Mouse (Mus musculus) 3134 (cell line): ENCODE measurements around the gene Gstp1.
A peak's percentile ranks its signal among the peaks of the same experiment; 100 is the strongest.
"Not testable (repeated sequence)": the region's sequence is repeated elsewhere in the genome, so short reads cannot be mapped to it uniquely, and the experiment has no call there.

Source experiments
- DNase-seq: peaks from one replicate; pipeline ENCODE4 v3.0.0-alpha.2; 2011; ENCODE audit warnings: low spot score; ENCODE audit not compliant: insufficient read length; ENCODE audit errors: extremely low read depth

The Gstp1 gene

DNA sequence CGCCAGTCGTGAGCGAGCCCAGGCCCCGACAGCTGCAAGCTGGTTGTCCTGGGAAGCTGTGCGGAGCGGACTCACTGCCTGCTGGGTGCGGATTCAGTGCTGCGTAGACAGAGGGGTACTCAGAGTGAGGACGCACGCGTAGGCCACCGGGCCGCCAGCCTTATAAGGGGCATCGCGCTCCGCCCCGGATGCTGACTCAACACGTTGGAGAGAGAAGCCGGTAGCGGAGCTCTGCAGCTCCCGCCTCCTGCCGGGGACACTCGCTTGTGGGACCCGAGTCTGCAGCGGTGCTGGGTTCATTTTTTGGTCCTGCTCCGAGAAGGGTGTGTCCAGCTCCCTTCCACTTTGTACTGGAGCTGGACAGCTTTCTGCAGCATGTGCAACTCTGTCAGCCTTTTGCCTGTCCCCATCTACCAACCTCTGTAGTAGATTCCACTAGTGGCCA lies at the start of gene Gstp1:
Gstp1 (minus strand) TSS at position 198 of the 445 bp plus-strand sequence.
- peak; percentile 93 for DNase-seq

DNA sequence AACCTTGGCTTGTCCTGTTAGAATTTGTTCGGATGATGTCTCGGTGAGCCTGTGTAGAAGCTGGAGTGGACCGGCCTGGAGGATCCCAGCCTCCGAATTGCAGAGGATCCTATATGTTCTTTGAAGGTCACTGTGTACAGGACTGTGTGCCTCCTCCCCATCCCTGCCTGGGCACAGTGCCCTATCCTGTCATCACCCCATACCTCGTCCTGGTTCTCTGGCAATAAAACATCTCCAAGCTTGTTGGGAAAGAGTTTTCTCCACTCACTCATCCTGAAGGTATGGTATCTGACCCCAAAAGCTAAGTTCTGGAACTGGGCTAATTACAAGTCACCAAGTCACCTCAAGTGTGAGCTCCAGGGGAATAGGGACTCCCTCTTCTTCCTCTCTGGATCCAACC lies 49.3 kb upstream of the Gstp1 start:
- peak; percentile 75 for DNase-seq

DNA sequence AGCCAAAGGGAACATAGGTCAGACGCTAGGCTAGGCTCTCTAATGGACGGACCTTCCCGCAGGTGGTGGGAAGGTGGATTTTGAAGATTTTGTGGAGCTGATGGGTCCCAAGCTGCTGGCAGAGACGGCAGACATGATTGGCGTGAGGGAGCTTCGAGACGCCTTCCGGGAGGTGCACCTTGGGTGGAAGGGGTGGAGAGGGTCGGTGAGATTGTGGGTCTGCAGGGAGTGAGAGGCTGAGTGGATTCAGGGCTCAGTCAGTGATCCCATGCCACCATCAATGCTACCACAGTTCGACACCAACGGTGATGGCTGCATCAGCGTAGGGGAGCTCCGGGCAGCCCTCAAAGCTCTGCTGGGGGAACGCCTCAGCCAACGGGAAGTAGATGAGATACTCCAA lies 48.4 kb upstream of the Gstp1 start:
- DNase-seq = no peak

DNA sequence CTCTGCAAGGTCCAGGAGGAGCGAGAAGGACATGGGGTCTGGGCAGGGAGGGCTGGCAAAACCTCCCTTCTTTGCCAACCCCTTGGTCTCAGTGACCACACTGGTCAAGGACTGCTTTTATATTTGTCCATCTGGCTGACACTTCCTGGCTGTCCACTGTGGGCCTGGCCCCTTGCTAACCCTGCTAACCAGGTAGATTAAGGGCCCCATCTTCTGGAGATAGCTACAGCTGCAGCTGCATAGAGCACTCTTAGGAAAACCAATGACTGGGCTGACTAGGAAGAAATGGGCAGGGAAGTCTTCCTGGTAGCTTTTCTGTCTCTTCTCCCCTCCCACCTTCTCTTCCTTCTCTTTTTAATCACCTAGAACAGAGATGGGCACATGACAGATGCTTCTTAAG lies 47.2 kb upstream of the Gstp1 start:
- DNase-seq = no peak

DNA sequence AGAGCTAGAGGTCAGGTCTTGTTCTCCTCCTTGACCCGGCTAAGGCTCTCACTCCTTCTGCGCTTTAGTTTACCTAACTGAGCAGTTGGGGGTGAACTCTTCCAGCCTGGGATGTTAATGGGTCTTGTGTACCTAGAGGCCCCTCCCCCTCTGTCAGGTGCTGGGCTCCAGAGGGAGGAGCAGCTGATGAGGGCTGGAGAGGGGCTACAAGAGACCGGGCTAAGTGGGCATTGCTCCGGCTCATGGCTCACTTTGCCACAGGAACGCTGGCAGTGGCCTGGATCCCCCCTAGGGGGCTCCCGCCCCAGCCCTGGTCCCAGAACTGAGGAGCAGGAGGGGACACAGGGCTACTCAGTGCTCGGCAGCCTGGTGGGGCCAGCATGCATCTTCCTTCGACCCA lies 46.0 kb upstream of the Gstp1 start:
- no peak for DNase-seq

DNA sequence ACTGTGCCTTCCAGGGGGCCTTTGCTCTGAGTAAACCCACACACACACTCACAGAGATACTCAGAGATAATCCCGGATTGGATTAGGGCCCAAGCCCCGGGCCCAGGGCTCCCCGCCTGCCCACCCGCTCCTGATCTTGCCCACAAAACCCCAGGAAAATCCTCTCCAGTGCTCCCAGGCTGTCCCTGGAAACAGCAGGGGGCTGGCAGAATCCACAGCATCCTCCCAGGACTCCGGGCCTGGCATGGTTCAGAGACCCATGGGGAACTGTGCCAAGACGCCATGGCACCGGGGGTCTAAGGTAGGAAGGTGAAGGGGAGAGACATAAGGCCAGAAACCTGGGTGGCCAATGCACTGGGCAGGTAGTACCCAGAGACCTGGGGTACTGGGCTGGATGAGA lies 45.5 kb upstream of the Gstp1 start:
- DNase-seq = no peak

DNA sequence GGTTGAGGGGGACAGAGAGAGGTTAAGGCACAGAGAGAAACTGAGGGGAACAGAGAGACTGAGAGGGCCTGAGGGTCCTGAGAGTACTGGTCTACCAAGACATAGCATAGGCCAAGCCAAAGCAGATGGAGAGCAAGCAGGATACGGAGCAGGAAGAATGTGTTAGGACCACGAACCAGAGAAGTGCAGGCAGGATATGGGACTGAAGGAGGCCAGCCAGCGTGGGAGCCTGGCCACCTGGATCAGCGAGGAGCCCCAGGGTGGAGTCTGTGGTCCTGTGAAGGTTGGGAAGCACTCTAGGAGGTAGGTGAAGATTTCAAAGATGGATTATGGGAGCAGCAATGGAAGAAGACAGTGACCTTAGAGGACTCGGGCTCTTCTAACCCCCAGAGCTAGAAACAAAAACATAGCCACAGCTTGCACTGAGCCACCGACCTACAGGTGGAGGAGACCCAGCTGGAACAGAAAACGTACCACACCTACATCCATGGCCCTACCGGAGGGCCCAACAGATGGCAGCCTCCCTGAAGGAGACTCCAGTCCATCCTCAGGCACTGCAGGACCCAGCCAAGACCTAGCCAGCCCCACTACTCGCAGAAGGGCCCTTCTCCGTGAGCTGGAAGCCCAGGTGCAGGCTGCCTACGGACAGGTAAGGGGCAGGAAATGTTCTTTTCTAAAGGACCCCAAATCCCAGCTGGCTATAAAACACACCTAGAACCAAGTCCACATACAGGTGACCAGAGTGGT lies 44.6 kb upstream of the Gstp1 start:
- DNase-seq = no peak

DNA sequence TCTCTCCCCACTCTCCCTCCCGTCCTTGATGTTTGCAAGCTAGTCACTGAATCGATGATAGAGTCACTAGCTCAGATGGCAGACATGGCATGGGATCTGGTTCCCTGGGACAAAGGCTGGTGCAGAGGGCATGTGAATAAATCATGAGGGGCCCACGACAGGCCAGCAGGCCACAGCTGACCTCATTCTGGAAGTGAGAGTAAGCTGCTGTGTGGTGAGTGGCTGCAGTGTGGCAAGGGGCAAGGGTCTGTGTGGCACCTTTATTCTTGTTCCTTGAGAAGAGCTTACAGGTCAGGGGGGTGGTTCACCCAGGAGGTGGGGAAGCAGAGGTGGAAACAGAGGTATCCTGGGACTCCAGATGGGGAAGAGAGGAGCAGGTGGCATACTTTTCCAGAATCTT lies 43.6 kb upstream of the Gstp1 start, which contains the start of gene Cabp2:
Cabp2 (plus strand) TSS at position 185 of the 400 bp plus-strand sequence.
- DNase-seq = no peak

DNA sequence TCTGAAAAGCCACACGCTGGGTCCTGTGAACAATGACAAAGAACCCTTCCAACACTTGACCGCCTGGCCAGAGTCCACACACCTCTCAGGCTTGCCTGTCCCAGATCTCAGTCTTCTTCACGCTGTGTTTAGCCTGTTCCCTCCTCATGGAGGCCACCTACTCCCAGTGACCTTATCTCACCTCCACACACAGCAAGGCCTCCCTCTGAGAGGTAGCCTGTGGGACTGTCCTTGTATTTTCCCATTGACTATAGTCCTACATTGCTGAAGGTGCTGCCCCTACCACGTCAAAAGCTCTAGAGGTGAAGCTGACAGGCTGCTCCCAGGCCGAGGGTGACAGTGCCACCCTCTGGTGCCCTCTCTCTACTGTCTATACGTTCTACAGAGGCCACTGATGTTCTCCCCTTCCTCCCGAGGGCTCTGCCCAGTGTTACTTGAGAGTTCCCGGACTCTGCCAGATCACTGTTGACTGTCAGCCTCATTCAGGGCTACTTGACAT lies 42.8 kb upstream of the Gstp1 start:
- no peak for DNase-seq

DNA sequence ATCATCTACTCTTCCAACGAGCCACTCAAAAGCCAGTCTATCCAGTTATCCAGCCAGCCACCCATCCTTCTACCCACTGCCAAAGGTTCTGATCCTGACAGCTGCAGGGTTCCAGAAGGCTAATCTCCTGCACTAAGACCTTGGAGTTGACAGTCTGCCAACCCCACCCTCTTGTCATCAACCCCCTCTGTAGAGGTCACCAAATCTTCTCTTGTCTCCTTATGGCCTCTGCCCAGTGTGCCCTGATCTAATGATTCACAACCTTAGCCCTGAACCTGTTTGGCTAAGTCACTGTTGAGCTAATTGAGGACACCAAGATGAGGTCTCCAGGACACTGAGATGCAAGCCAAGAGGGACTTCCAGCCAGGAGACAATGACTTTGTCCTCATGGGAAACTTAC lies 41.8 kb upstream of the Gstp1 start:
- no peak for DNase-seq

DNA sequence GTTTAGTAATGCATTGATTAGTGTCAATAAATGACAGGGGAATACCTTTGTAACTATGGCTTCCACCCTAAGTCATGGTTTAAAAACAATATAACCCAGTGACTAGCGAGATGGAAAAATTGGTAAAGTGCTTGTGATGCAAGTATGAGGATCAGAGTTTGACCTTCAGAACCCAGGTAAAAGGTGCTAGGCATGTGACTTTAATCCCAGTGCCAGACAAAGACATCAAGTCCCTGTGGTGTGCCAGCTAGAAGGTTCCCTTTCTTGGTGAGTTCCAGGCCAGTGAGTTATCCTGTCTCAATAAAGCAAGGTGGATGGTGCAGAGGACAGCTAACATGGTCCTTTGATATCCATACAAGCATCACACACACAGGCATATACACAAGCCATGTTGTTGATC lies 37.7 kb upstream of the Gstp1 start:
- no peak for DNase-seq

DNA sequence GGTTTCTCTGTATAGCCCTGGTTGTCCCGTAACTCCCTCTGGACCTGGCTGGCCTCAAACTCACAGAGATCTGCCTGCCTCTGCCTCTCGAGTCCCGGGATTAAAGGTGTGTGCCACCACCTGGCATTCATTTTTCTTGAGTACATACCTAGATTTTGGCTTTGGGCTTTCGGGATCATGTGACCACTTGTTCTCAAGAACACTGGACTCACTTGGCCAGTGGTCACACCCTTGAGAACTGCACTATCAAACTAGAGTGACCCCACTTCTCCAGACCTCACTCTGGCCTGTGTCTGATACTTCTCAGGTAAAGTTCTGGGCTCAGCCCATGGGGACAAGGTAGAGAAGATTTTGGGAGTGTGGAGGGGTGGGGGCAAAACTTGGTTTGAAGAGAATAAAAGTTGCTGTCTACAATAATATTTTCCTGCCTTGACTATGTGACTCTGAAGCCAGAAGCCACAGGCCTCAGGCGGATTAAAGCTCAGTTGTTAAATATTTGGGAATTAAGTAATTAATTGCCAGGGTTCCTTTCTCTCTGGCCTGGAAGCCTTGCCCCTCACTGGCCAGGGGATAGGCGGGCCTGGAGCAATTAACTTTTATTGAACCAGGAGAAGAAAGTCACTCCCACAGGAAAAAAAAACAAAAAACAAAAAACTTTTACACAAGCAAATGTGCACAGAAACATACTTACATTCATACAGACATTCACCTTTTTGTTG lies 35.1 kb upstream of the Gstp1 start:
- no peak for DNase-seq

DNA sequence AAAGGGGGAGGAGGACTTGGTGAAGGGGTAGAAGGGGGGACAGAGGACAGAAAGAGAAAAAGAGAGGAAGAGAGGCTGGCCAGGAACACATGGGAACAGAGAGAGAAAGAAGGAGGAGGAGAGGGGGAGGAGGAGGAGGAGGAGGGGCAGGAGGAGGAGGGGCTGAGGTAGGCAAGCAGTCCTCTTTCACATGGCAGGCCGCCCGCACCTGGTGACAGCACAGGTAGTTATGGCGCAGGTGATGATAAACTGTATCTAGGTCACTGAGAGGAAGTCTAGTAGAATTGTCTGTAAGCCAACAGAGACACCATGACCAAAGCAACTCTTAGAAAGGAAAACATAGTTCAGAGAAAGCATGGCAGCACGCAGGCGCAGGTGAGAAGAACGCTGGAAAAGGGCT lies 33.6 kb upstream of the Gstp1 start:
- no peak for DNase-seq

DNA sequence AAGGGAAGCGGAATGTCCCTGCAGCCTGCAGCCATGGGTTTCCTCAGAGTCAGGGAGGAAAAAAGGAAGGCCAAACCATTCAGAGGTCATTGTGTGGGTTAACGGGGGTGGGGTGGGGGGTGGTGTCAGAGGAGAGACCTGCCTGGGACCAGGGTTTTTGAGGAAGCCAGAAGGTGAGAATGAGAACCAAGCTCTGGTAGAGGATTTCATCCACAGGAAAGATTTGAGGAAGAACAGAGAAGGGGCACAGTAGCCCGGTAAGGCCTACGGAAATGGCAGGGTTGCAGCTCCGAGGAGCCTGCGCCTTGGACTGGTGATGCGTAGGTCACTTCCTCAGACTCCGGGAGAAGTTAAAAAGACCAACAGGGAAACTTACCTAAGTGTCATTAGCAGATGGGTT lies 33.0 kb upstream of the Gstp1 start:
- no peak for DNase-seq

DNA sequence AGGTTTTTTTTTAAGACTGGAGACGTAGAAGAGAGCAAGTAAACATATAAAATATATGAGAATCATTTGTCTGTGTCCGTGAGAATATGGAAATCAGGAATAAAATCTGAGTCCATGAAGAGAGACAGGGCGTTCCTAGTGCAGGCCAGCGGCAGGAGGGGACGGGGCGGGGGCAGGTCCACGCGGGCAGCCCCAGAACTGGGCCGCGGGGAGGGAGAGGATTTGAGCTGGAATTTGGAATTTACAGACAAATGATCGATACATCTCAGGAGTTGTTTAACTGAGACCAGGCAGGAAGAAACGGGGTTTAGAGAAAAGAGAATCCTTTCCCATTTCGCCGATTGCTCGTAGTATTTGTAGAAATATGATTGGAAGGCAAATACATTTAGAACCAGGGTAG lies 32.5 kb upstream of the Gstp1 start:
- no peak for DNase-seq

DNA sequence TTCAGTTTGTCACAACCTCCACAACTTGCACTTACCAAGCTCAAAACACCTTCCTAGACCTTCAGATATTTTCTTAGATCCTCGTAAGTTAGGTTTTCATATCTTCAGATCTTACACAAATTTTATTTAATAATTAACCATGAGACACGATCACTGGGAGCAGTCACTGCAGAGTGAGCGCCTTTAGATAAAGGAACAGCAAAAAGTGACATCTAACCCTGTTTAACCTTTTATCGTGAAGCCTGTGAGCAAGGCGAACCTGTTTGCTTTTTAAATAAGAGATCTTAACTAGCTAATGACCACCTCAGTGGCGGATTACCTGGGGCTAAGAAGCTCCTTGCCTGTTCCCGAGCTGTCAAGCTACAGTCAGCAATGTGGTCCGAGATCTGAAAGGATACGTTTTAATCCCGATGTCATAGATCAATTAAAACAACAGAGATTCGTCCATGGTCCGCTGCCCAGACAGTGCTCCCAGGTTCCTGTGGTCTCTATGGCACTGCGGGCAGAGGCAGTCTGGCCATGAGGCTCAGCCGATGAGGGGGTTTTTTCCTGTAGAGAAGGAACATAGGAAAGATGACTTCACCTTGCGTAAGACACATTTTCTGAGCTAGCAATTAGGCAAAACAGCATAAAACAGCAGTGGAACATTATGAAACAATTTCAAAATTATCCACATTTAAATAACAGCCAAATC lies 31.1 kb upstream of the Gstp1 start:
- no peak for DNase-seq

DNA sequence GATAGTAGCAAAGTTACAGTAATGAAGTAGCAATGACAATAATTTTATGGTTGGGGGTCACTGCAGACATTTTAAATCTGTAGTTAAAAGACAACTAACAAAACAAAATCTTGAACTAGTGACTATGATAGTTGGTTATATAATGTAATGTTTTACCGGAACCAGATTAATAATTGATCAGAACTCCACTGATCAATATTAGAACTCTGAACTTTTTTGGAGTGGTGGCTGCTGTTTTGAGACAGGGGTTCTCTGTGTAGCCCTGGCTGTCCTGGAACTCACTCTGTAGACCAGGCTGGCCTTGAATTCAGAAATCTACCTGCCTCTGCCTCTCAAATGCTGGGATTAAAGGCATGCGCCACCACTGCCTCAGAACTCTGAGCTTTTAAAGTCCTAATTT lies 30.5 kb upstream of the Gstp1 start:
- DNase-seq = not testable (repeated sequence)

DNA sequence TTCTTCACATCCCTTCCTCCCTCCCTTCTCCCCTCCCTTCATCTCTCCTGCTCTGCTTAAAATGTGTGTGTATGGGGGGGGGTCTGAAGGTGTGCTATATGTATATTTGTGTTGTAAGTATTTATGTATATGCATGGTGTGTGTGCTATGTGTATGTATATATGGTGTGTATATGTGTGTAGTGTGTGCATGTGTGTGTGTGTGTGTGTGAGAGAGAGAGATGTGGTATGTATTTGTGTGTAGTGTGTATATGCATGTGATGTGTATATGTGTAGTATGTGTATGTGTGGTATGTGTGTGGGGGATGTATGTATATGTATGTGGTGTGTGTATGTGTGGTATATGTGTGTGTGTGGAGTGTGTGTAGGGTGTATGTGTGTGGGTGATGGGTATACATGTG lies 29.1 kb upstream of the Gstp1 start:
- no peak for DNase-seq

DNA sequence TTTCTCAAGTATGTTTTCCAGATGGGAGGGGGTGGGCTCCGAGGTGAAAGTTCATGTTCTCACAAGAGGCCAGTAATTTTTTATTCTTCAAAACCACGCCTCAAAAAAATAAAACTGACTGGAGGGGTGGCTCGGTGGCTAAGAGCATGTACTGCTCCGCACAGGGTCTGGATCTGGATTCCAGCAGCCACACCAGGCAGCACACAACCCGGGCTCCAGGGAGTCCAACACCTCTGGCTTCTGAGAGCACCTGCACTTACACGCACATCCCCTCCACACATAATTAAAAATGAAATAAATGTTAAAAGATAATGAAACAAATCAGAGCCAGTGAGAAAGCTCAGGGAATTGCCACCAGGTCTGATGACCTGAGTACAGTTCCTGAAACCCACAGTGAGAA lies 28.5 kb upstream of the Gstp1 start:
- peak; percentile 42 for DNase-seq

DNA sequence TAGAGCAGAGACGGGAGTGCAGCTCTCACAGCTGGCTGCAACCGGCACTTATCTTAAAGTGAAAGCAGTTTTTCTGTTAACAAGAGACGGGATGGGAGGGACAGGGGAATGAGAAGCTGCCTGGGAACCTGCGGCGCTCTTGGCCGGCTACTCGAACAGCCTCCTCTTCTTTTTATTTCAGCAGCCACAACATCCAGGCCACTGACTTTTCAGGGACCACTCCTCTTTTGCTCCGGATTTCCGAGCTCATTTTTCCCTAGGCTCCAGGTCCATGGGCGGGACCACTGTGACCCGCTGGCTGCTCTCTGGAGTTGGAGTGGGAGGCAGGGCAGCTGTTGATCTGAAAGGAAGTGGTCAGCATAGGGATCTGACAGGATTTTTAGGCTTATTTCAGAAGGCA lies 26.7 kb upstream of the Gstp1 start:
- not testable (repeated sequence) for DNase-seq

DNA sequence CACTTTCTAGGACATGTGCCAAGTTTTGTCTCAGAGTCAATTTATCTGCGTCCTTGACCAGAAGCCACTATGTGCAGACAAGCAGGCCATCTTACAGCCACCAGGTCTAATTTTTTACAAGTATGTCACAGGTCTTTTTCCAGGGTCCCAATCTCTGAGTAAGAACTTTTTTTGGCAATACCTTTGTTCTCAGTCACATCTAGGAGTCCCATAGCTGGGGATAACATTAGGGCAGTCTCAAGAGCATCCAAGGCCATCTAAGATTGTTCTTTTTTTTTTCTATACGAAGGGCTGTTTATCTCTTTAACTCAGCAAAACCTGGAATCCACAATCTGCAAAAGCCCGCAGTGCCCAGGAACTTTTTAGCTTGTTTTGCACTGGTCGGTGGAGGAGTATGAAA lies 25.6 kb upstream of the Gstp1 start:
- DNase-seq = not testable (repeated sequence)
